Mouse (Mus musculus) liver, embryonic 11.5 days (tissue): ENCODE data around the gene Fyttd1. TPM values are rescaled to one million over a fixed set of nuclear protein-coding genes. Genes with fewer than 3 reads are reported as not detected.
"Not testable (repeated sequence)": the region's sequence is repeated elsewhere in the genome, so short reads cannot be mapped to it uniquely, and the experiment has no call there.

ENCODE experiments used
- ATAC-seq: fragments of 200-750 bp; cut with Nextera tagmentation; replicated peaks from 2 replicates; pipeline ENCODE4 v1.8.0; 2017; ENCODE audit warnings: moderate number of reproducible peaks, mild to moderate bottlenecking, moderate TSS enrichment, moderate library complexity; ENCODE audit not compliant: low FRiP score
- DNase-seq: peaks from one replicate; pipeline ENCODE4 v3.0.0-alpha.2; 2017; ENCODE audit warnings: low spot score
- H3K27ac ChIP-seq: fragments of 300-500 bp; sonication (generic); 2 replicates; pipeline ENCODE4 v1.5.1; 2014; ENCODE audit warnings: mild to moderate bottlenecking, low read depth, low read length, control low read depth
- H3K27me3 ChIP-seq: fragments of 300-500 bp; sonication (generic); replicated peaks from 2 replicates; pipeline ENCODE4 v1.6.1; 2014; ENCODE audit warnings: low read length, mixed read lengths; ENCODE audit not compliant: control insufficient read depth, insufficient read depth
- H3K36me3 ChIP-seq: fragments of 300-500 bp; sonication (generic); 2 replicates; pipeline ENCODE4 v1.6.1; 2014; ENCODE audit warnings: mild to moderate bottlenecking, low read length, moderate library complexity, mixed read lengths; ENCODE audit not compliant: control insufficient read depth, insufficient read depth
- H3K4me1 ChIP-seq: fragments of 300-500 bp; sonication (generic); replicated peaks from 2 replicates; pipeline ENCODE4 v1.6.1; 2014; ENCODE audit warnings: low read length, mixed read lengths; ENCODE audit not compliant: control insufficient read depth, insufficient read depth
- H3K4me2 ChIP-seq: fragments of 300-500 bp; sonication (generic); 2 replicates; pipeline ENCODE4 v1.6.1; 2014; ENCODE audit warnings: mild to moderate bottlenecking, control low read depth, moderate library complexity
- H3K4me3 ChIP-seq: fragments of 300-500 bp; sonication (generic); 2 replicates; pipeline ENCODE4 v1.5.1; 2014; ENCODE audit warnings: low read depth, low read length, control low read depth
- H3K9ac ChIP-seq: fragments of 300-500 bp; sonication (generic); 2 replicates; pipeline ENCODE4 v1.6.1; 2014; ENCODE audit warnings: low read depth, low read length, control low read depth
- H3K9me3 ChIP-seq: fragments of 300-500 bp; sonication (generic); 2 replicates; pipeline ENCODE4 v1.6.1; 2016; ENCODE audit warnings: low read length, inconsistent platforms, mixed read lengths; ENCODE audit not compliant: control insufficient read depth
- WGBS: fragments of 180-500 bp; shearing (Covaris S2); extraction: QIAGEN DNeasy Blood & Tissue Kit; methylation state at CpG from one replicate; pipeline ENCODE4 v1.1.7; 2014; 5-methylcytosine and 5-hydroxymethylcytosine counted together
- polyA plus RNA-seq: library from polyadenylated mRNA; unstranded; fragments of >200 nt; fragmentation: Nextera tagmentation; extraction: Ambion mirVana; gene quantifications from 2 replicates; pipeline ENCODE4 v1.2.1, GENCODE M21; 2014

Gene Fyttd1
- polyA plus RNA-seq, 1 experiment from 2014 or later, result 79.9 TPM

DNA sequence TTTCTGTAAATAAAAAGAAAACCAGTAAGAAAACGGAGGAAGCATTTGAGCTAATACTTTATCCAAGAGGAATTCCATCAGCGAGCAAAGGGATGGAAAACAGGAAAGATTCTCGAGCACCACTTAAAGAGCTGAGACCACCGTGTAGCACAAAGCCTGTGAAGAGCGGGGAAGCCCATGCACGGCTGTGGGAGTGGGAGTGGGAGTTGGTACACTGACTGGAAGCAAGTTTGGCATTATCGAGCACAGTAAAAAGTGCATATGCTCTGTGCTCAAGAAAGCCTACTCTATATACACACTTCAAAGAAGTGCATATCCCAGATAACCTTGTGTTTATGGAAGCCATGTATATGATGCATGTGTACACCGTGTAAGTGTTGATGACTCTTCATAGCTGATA is 49.7 kb downstream of the Fyttd1 start:
- Histone ChIP-seq H3K9ac (no peak overlapping the region), H3K9me3 (no peaks in the 10 kb centered on the region), H3K27ac (no peak overlapping the region), H3K4me3 (no peak overlapping the region), H3K27me3 (no peaks in the 10 kb centered on the region), H3K4me2 (no peak overlapping the region), H3K4me1 (no peaks in the 10 kb centered on the region), H3K36me3 (no peaks in the 10 kb centered on the region)
- WGBS, result 91% methylated on average over 8 of the region's 8 CpGs
- ATAC-seq, result no peak
- DNase-seq, result no peak

DNA sequence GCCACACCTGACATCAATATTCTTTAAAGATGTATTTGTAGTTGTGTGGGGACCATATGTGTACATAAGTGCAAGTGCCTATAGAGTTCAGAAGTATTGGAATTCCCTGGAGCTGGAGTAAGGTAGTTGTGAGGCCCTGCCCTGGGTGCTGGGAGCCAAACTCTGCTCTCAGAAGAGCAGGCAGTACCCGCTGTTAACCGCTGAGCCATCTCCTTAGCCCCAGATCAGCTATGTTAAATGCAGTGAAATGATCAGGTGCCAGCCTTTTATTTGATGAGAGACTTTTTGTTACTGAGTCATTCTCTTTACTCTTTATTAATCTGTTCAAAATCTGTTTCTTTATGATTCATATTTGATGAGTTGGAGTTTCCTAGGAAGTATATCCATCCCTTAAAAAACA is 52.6 kb downstream of the Fyttd1 start:
- WGBS, result 52% methylated on average over 2 of the region's 2 CpGs

GRCm38 (mm10) chr16:32934470-32934869 is 57.2 kb downstream of the Fyttd1 start:
- DNase-seq (no peak), ATAC-seq (no peak)
- Histone ChIP-seq H3K4me2 (no peak overlapping the region), H3K27ac (no peak overlapping the region), H3K27me3 (no peaks in the 10 kb centered on the region), H3K36me3 (no peaks in the 10 kb centered on the region), H3K4me1 (no peaks in the 10 kb centered on the region), H3K9me3 (no peaks in the 10 kb centered on the region), H3K9ac (no peak overlapping the region), H3K4me3 (no peak overlapping the region)
- 87% methylated on average over 2 of the region's 2 CpGs for WGBS

More for the DNA sequence above, 52.6 kb downstream of the Fyttd1 start:
- Histone ChIP-seq H3K4me3 (no peak overlapping the region), H3K9me3 (no peaks in the 10 kb centered on the region), H3K4me1 (no peaks in the 10 kb centered on the region), H3K4me2 (no peak overlapping the region), H3K36me3 (no peaks in the 10 kb centered on the region), H3K27me3 (no peaks in the 10 kb centered on the region), H3K9ac (no peak overlapping the region), H3K27ac (no peak overlapping the region)
- DNase-seq (no peak), ATAC-seq (no peak)

DNA sequence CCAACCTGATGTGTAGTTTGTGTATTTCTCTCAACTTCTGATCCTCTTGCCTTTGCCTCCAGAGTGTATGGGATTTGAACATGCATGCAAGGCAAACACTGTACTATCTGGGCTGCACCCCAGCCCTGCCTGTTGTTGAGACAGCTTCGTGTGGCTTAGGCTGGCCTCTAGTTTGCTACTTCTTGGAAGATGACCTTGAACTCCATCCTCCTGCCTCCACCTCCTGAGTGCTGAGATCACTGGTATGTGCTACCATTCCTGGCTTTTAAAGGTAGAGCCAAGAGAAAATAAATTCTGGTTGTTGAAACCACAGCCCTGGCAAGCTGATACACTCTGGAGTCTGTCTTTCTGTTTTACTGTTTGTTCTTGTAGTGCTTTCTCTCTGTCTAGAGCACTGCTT is 57.8 kb downstream of the Fyttd1 start:
- H3K4me2 ChIP-seq, result no peak overlapping the region
- H3K4me3 ChIP-seq, result no peak overlapping the region
- H3K9ac ChIP-seq, result no peak overlapping the region
- H3K27ac ChIP-seq, result no peak overlapping the region
- no peaks in the 10 kb centered on the region for H3K27me3 ChIP-seq
- H3K36me3 ChIP-seq, result no peaks in the 10 kb centered on the region
- WGBS, result 64% methylated on average over 1 of the region's 1 CpGs
- no peaks in the 10 kb centered on the region for H3K9me3 ChIP-seq
- DNase-seq (no peak), ATAC-seq (no peak)
- no peaks in the 10 kb centered on the region for H3K4me1 ChIP-seq

GRCm38 (mm10) chr16:32937358-32937757 is 60.1 kb downstream of the Fyttd1 start:
- H3K9me3 ChIP-seq, result no peaks in the 10 kb centered on the region
- H3K27me3 ChIP-seq, result no peaks in the 10 kb centered on the region
- no peak overlapping the region for H3K9ac ChIP-seq
- WGBS, result 92% methylated on average over 2 of the region's 2 CpGs
- no peaks in the 10 kb centered on the region for H3K4me1 ChIP-seq
- ATAC-seq, result no peak
- DNase-seq, result no peak
- no peak overlapping the region for H3K4me2 ChIP-seq
- H3K27ac ChIP-seq, result no peak overlapping the region
- H3K36me3 ChIP-seq, result no peaks in the 10 kb centered on the region
- no peak overlapping the region for H3K4me3 ChIP-seq

- H3K27ac ChIP-seq, H3K27me3 ChIP-seq, DNase-seq, H3K9ac ChIP-seq, H3K4me1 ChIP-seq, H3K4me2 ChIP-seq, ATAC-seq, H3K9me3 ChIP-seq, H3K36me3 ChIP-seq, H3K4me3 ChIP-seq: not testable (repeated sequence)
- WGBS, result 51% methylated on average over 3 of the region's 3 CpGs
These were observed 62.0 kb downstream of the Fyttd1 start for GRCm38 (mm10) chr16:32939301-32939700.

DNA sequence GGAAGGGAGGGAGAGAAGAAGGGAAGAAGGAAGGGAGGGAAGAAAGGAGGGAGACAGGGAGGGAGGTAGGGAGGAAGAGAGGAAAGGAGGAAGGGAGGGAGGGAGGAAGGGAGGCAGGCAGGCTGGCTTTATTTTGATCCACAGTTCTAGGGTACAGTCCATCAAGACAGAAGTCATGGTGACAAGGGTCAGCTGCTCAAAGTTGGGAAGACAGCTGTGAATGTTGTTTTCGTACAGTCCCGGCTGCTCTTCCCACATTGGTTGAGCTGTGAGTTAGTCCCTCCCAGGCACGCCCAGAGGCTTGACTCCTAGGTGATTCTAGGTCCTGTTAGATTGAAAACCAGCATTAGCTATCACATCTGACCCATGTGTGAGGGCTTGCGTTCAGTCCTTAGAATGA is 62.4 kb downstream of the Fyttd1 start:
- not testable (repeated sequence) for H3K4me1 ChIP-seq, H3K27me3 ChIP-seq, H3K4me3 ChIP-seq, DNase-seq, H3K36me3 ChIP-seq, ATAC-seq, H3K27ac ChIP-seq, H3K4me2 ChIP-seq, H3K9ac ChIP-seq, H3K9me3 ChIP-seq
- 94% methylated on average over 4 of the region's 4 CpGs for WGBS

DNA sequence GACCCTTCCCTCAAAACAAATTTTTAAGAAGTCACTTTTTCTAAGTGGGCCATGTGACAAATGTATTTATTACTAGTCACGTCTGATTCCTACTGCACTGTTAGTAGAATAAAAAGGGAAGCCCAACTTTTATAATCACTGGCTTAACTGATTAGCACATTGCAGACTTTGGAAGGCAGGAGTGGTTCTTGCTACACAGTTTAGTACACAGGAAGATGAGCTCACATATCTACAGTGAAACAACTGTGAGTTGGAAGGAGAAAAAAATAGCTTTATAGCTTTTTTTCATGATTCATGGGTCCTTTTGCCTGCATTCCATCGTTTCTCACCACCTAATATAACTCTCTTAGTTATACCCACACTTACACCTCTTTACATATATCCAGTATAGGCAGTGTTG is 63.9 kb downstream of the Fyttd1 start:
- not testable (repeated sequence) for H3K9ac ChIP-seq, H3K27me3 ChIP-seq, H3K4me3 ChIP-seq, DNase-seq, H3K9me3 ChIP-seq, H3K36me3 ChIP-seq, H3K4me1 ChIP-seq, ATAC-seq, H3K27ac ChIP-seq, H3K4me2 ChIP-seq
- WGBS, result 88% methylated on average over 2 of the region's 2 CpGs

GRCm38 (mm10) chr16:32942694-32943093 is 65.4 kb downstream of the Fyttd1 start:
- DNase-seq (no peak), ATAC-seq (no peak)
- no peak overlapping the region for H3K4me3 ChIP-seq
- 89% methylated on average over 5 of the region's 5 CpGs for WGBS
- no peak overlapping the region for H3K9ac ChIP-seq
- H3K4me2 ChIP-seq, result no peak overlapping the region
- H3K27ac ChIP-seq, result no peak overlapping the region
- no peaks in the 10 kb centered on the region for H3K4me1 ChIP-seq
- no peaks in the 10 kb centered on the region for H3K9me3 ChIP-seq
- H3K36me3 ChIP-seq, result no peaks in the 10 kb centered on the region
- H3K27me3 ChIP-seq, result no peaks in the 10 kb centered on the region
